Mouse (Mus musculus) lung, adult 2 months (tissue): ENCODE data around the gene Tmsb15b1.

Experiments used
- CTCF ChIP-seq: fragments of 200-500 bp; IDR thresholded peaks from 2 replicates; pipeline ENCODE4 v1.5.1; 2011; ENCODE audit warnings: mild to moderate bottlenecking, low read length, control low read depth; ENCODE audit not compliant: insufficient read depth
- POLR2A ChIP-seq: fragments of 200-500 bp; IDR thresholded peaks from 2 replicates; pipeline ENCODE4 v1.6.1; 2011; ENCODE audit warnings: low read depth, mild to moderate bottlenecking, control low read depth, low read length, borderline replicate concordance; ENCODE audit errors: extremely low read depth

DNA sequence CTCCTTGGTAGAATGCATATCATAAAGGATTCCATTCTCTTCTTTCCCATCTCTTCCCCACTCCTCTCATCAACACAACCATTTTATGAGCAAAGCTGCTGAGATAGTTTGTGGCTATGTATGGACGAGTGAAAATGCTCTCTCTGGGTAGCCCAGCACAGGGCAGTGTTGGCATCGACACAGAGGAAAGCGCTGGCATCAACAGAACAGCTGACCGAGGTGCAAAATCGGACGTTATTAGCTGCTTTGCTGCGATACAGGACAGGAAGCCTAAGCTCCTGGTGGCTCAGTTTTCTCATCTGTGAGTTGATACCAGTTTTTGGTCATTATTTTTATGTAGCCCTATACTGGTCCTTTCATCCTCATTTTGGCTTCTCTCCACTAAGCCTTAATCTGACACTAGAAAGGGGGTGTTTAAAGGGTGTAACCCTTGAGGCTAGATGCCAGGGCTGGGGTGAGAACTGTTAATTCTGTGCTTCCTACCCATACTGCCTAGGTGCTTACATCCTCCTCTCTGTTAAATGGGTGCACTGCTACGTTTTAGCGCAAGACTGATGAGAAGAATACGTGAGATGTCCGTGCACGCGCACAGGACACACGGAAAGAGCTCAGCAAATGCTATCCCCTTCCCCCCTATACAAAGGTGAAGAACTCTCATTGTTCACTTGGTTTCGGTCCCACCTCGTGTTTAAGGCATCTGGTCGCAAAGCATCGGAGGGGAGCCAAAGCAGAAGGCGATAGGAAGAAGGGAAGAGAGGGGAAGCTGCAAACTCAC is 15.7 kb upstream of the Tmsb15b1 start:
- TF ChIP-seq CTCF (no peak), POLR2A (no peak)
